Mouse (Mus musculus) left cerebral cortex, adult 11 months (tissue): ENCODE results near the gene Katnal1.

Experiments
- DNase-seq: peaks from one replicate; pipeline ENCODE4 v3.0.0; 2022; ENCODE audit warnings: low spot score

Gene Katnal1

GRCm38 (mm10) chr5:148929116-148929449, at the start of gene Katnal1:
Katnal1 (minus strand) TSS chr5:148929320.
- no peak for DNase-seq

GRCm38 (mm10) chr5:148978458-148979165, 49.5 kb upstream of the Katnal1 start:
- DNase-seq = no peak

- DNase-seq = no peak
Observed at GRCm38 (mm10) chr5:148977698-148978457, 48.8 kb upstream of the Katnal1 start.

GRCm38 (mm10) chr5:148976876-148977275, 47.8 kb upstream of the Katnal1 start:
- DNase-seq = no peak

- no peak for DNase-seq
Observed at GRCm38 (mm10) chr5:148975035-148975434, 45.9 kb upstream of the Katnal1 start.

- DNase-seq = no peak
Observed at GRCm38 (mm10) chr5:148973019-148973668, 44.0 kb upstream of the Katnal1 start.

GRCm38 (mm10) chr5:148972167-148972566, 43.0 kb upstream of the Katnal1 start:
- no peak for DNase-seq

GRCm38 (mm10) chr5:148969648-148970047, 40.5 kb upstream of the Katnal1 start:
- DNase-seq = no peak

GRCm38 (mm10) chr5:148968958-148969576, 39.9 kb upstream of the Katnal1 start:
- no peak for DNase-seq

- no peak for DNase-seq
Observed at GRCm38 (mm10) chr5:148968179-148968578, 39.1 kb upstream of the Katnal1 start.

GRCm38 (mm10) chr5:148966395-148966794, 37.3 kb upstream of the Katnal1 start:
- no peak for DNase-seq

GRCm38 (mm10) chr5:148965691-148966333, 36.7 kb upstream of the Katnal1 start:
- DNase-seq = peak; percentile 75

GRCm38 (mm10) chr5:148965089-148965591, 36.0 kb upstream of the Katnal1 start:
- no peak for DNase-seq

GRCm38 (mm10) chr5:148964251-148964650, 35.1 kb upstream of the Katnal1 start:
- no peak for DNase-seq

GRCm38 (mm10) chr5:148960211-148960610, 31.1 kb upstream of the Katnal1 start:
- no peak for DNase-seq

GRCm38 (mm10) chr5:148959068-148959990, 30.2 kb upstream of the Katnal1 start:
- DNase-seq = peak; percentile 71

GRCm38 (mm10) chr5:148958355-148958754, 29.2 kb upstream of the Katnal1 start:
- no peak for DNase-seq

GRCm38 (mm10) chr5:148956898-148957535, 27.9 kb upstream of the Katnal1 start:
- DNase-seq = no peak

GRCm38 (mm10) chr5:148956091-148956490, 27.0 kb upstream of the Katnal1 start:
- no peak for DNase-seq

- no peak for DNase-seq
Observed at GRCm38 (mm10) chr5:148955575-148955974, 26.5 kb upstream of the Katnal1 start.
